Mouse (Mus musculus): ENCODE data around the gene Ubald2.
"Not testable (repeated sequence)": the region's sequence is repeated elsewhere in the genome, so short reads cannot be mapped to it uniquely, and the experiment has no call there.

Ubald2 gene

GRCm38 (mm10) chr11:116433356-116434286 lies at the start of gene Ubald2:
Ubald2 (plus strand) TSS chr11:116434094.
- DNase-seq, result peak; percentile 100

- no peak for DNase-seq
Measured at GRCm38 (mm10) chr11:116384171-116384570, 49.7 kb upstream of the Ubald2 start.

GRCm38 (mm10) chr11:116385999-116386398 lies 47.9 kb upstream of the Ubald2 start:
- DNase-seq, result peak; percentile 10

GRCm38 (mm10) chr11:116387086-116388071 lies 46.5 kb upstream of the Ubald2 start:
- peak; percentile 81 for DNase-seq

GRCm38 (mm10) chr11:116388841-116389480 lies 44.9 kb upstream of the Ubald2 start:
- peak; percentile 39 for DNase-seq

GRCm38 (mm10) chr11:116394769-116395168 lies 39.1 kb upstream of the Ubald2 start:
- no peak for DNase-seq

- no peak for DNase-seq
Measured at GRCm38 (mm10) chr11:116396276-116396933, 37.5 kb upstream of the Ubald2 start.

GRCm38 (mm10) chr11:116396934-116397330 lies 37.0 kb upstream of the Ubald2 start:
- no peak for DNase-seq

- no peak for DNase-seq
Measured at GRCm38 (mm10) chr11:116397517-116398347, 36.2 kb upstream of the Ubald2 start.

- no peak for DNase-seq
Measured at GRCm38 (mm10) chr11:116398348-116398677, 35.6 kb upstream of the Ubald2 start.

- no peak for DNase-seq
Measured at GRCm38 (mm10) chr11:116400560-116400959, 33.3 kb upstream of the Ubald2 start.

GRCm38 (mm10) chr11:116405601-116406000 lies 28.3 kb upstream of the Ubald2 start:
- DNase-seq, result no peak

- no peak for DNase-seq
Measured at GRCm38 (mm10) chr11:116406231-116406728, 27.6 kb upstream of the Ubald2 start.

GRCm38 (mm10) chr11:116409008-116409407 lies 24.9 kb upstream of the Ubald2 start:
- DNase-seq, result no peak

GRCm38 (mm10) chr11:116410415-116410814 lies 23.5 kb upstream of the Ubald2 start:
- not testable (repeated sequence) for DNase-seq

- no peak for DNase-seq
Measured at GRCm38 (mm10) chr11:116411582-116411981, 22.3 kb upstream of the Ubald2 start.

- peak; percentile 59 for DNase-seq
Measured at GRCm38 (mm10) chr11:116412028-116412827, 21.7 kb upstream of the Ubald2 start.

GRCm38 (mm10) chr11:116412904-116413630 lies 20.8 kb upstream of the Ubald2 start, which contains the start of gene Rnf157:
Rnf157 (minus strand) TSS chr11:116413032.
- peak; percentile 94 for DNase-seq

GRCm38 (mm10) chr11:116413631-116414022 lies 20.3 kb upstream of the Ubald2 start:
- no peak for DNase-seq

Data from embryo, embryonic 11 days (tissue).